Mouse (Mus musculus): Measurements from ENCODE around the gene Atl1.

The Atl1 gene

GRCm38 (mm10) chr12:69941655-69942329 is 49.4 kb downstream of the Atl1 start:
- no peak for DNase-seq (ENCODE audit: low spot score in 2 of 2)

- no peak for DNase-seq (ENCODE audit: low spot score in 2 of 2)
Measured at GRCm38 (mm10) chr12:69945861-69946260, 53.4 kb downstream of the Atl1 start.

- no peak for DNase-seq (ENCODE audit: low spot score in 2 of 2)
Measured at GRCm38 (mm10) chr12:69947502-69947901, 55.1 kb downstream of the Atl1 start.

DNA sequence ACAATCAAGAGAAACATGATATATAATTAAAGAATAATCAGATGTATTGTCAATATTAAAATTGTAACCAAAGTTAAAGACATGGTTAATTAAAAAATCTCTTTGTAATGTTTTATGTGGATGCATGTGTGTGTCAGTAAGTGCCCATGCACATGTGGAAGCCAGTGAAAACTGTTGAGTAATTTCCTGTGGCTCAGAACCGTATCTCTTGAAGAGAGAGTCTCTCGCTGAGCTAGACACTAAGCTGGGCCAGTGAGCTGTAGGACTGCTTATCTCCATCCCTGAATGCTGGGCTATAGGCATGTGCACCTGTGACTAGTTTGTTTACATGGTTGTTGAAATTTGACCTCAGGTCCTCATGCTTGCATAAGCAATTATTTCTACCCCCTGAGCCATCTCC is 65.0 kb downstream of the Atl1 start:
- no peak for DNase-seq (ENCODE audit: low spot score in 2 of 2)

DNA sequence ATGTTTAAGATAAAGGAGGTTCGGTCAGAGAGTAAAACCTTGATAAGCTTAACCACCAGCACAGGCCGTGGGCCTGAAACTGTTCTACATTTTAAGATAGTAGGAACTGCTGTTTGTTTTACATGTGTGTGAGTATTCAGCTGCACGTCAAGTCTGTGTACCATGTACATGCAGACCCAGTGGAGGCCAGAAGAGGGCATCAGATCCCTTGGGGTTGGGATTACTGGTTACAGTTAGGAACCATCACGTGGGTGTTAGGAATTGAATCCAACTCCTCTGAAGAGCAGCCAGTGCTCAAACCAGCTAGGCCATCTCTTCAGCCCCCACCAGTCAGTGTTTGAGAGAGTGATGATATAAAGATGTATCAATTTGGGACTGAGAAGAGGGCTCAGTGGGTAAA is 70.1 kb downstream of the Atl1 start:
- DNase-seq (ENCODE audit: low spot score in 2 of 2): peak; percentile 29 to 45

GRCm38 (mm10) chr12:69963141-69963540 is 70.7 kb downstream of the Atl1 start:
- no peak for DNase-seq (ENCODE audit: low spot score in 2 of 2)

DNA sequence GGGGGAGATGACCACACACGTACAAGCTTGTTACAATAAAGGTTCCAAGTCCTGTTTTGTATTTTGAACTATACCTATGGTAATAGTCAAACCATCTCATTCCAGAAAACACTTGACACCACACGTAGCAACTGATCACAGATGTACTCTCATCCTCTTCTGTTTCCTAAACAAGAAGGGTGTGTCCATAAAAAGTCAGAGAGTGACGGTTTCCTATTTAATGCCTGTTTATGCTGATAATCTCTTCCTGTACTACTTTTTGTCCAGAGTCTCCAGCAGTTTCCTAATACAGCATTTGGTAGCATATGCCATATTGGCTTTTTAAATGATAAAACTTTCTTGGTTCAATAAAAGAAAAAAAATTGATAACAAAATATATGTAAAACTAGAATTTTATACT is 73.2 kb downstream of the Atl1 start:
- DNase-seq (ENCODE audit: low spot score in 2 of 2): no peak

DNA sequence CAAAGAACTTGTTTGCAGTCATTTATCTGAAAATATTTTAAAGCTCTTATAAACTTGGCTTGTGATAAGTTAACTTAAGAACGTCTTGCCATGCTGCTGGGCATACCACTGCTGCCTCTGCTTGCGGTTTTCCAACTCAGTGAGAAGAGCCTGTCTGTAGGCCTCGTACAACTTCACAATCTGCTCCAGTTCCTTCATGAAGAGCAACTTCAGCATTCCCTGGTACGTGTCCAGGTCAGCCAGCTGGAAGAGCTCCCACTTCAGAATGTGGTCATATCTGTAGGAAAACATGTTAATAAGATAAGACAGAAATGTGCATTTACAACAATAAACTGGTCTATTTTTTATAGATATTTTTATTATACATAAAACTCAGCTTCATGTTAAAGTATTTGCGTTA is 73.7 kb downstream of the Atl1 start:
- DNase-seq (ENCODE audit: low spot score in 2 of 2): no peak

- DNase-seq (ENCODE audit: low spot score in 2 of 2): no peak
Measured at GRCm38 (mm10) chr12:69967112-69967511, 74.7 kb downstream of the Atl1 start.

GRCm38 (mm10) chr12:69968154-69968553 is 75.7 kb downstream of the Atl1 start:
- no peak for DNase-seq (ENCODE audit: low spot score in 2 of 2)

DNA sequence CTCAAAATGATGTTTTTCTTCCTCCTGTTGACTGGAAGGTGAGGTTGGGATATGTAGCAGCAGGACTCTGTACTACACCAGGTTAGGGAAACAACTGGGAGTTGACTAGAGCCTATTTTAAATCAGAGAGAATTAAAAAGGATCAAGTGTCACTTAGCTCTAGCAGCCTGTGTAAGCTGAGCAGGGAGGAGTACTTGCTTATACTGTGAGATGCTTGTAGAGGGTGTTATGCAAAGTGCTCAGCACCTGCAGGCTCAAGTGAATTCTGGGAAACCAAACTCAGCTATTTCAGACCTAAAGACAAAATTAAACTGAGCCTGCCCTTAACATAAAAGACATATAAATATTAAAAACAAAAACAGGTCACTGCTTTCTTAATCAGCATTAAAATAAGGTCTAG is 81.3 kb downstream of the Atl1 start:
- DNase-seq (ENCODE audit: low spot score in 2 of 2): no peak

- DNase-seq (ENCODE audit: low spot score in 2 of 2): no peak
Measured at GRCm38 (mm10) chr12:69976688-69977087, 84.3 kb downstream of the Atl1 start.

GRCm38 (mm10) chr12:69977376-69977998 is 85.1 kb downstream of the Atl1 start:
- DNase-seq (ENCODE audit: low spot score in 2 of 2): no peak

GRCm38 (mm10) chr12:69982874-69983273 is 90.5 kb downstream of the Atl1 start:
- DNase-seq (ENCODE audit: low spot score in 2 of 2): no peak

DNA sequence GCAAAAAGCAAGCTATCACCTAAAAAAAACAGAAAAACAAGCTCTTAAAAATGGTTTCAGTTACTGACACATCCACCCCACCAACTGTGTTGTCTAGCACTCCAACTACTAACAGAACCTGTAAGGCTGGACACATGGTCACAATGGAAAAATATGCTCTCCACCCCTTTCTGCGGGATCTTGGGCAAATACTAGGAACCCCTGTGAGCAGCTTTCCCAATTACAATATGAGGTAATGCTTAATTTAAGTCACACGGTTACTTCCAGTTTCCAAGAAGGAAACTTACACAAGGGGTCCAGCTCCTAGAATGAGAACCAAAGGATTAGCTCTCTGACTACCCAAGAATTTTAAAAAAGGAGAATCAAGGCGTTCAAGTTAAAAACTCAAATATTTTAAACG is 93.1 kb downstream of the Atl1 start:
- DNase-seq (ENCODE audit: low spot score in 2 of 2): no peak

DNA sequence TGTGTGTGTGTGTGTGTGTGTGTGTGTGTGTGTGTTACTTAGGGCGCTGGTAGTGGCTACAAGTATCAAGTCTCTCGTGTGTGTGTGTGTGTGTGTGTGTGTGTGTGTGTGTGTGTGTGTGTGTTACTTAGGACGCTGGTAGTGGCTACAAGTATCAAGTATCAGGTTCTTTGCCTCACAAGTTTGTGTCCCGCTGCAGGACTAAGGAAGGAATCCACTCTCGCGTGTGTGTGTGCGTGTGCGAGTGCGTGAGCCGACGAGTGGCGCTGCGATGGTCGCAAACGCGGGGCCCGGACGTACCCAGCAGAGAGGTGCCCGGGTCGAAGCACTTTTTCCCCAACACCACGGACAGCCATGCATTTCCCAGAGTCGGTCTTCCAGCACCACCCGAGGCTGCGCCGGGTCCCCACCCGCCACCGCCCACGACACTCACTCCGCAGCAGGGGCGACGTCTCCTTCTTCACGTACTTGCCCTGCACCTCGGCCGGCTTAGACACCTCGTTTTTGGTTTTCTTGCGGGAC is 93.9 kb downstream of the Atl1 start:
- peak in 1 of 2 experiments; percentile 26 for DNase-seq (ENCODE audit: low spot score in 2 of 2)

DNA sequence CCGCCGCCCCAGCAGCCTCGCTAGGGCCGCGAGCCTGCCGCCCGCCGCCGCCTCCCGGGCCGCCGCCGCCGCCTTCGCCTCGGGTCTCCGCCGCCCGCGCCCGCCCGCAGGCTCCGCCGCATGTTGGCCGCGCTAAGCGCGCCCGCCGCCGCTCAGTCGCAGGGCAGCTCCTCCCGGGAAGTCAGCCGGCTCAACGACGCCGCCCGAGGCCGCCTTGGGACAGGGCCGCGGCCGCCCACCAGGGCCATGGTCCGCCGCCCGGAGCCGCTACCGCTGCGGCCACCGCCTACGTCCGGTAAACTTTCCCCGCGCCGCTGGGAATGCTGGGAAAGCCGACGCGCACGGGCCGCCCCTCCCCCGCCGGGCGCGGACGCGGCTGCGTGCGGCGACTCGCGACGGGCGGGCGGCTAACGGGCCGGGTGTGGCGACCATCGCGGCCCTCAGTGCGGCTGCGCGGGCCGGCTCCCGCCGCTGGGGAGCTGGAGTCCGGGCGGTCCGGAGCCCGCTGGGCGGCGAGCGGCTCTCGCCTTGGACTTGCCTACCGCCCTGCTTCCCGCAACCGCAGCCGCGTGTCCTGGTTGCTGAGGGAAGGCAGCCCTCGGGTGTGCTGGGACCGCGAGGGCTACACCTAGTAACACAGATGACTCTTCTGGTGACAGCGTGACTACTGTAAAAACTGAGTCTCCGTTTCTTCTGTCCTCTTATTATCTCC is 94.5 kb downstream of the Atl1 start, which contains the start of gene Sav1:
Gene Sav1, minus strand, starts transcription at position 217 of the 712 bp plus-strand sequence.
- peak; percentile 59 to 79 for DNase-seq (ENCODE audit: low spot score in 2 of 2)

DNA sequence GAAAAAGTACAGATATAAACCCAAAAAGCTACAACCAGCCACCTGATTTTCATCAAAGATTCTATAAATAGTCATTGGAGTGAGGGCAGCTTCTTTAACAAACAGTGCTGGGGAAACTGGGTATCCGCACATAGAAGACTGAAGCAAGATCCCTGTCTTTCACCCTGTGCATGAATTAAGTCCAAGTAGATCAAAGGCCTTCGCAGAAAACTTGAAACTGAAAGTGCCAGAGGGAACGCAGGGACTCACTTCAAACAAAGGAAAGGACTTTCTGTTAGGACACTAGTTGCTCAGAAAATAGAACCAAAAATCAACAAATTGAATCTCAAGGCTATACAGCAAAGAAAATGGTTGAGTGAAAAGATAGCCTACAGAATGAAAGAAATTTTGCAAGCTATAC is 103.0 kb downstream of the Atl1 start:
- DNase-seq (ENCODE audit: low spot score in 2 of 2): no peak

DNA sequence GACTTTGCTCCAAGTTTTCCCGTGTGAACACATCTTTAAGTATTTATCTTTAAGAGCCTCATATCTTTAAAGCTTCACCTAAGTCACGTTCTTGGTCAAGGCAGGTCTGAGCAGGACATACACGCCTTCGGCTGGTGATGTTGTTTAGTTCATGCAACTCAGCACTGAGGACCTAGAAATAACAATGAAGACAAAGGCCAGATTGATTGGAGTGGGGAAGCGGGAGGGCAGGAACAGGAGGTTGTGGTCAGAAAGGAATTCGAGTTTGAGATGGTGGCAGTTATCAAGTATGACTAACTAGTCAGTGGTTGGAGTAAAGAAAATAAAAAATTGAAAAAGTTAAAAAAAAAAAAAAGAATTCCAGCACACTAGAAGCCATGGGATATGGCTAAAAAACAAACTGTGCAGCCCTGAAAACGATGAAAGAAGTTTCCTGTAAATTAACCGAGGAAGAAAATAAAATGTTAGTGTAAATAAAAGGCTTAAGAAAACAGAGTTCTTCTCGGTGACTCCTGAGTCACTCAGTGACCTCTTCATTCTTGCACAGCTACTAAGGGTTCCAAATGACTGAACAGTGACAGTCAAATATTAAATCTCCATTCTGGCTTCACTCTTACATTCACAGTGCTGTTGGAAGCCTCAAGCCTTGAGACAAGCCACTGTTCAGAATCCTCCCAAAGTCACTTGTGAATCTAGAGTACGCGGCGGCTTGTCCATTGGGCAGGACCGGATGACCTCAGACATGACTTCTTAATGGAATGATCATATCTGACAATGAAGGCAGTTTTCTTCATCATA is 106.0 kb downstream of the Atl1 start:
- no peak for DNase-seq (ENCODE audit: low spot score in 2 of 2)

DNA sequence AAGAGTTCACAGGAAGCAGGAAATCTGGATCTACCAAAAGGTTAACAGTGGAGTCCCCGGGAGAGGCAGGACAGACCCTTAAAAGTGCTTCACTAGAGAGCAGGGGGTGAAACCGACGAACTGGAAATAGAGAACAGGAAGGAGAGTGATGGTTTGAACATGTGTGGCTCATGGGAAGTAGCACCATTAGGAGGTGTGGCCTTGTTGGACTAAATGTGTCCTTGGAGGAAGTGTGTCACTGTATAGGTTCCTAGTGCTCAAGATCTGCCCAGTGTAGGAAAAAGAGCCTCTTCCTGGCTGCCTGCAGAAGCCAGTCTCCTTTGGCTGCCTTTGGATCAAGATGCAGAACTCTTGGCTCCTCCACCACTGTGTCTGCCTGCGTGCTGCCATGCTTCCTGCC is 112.7 kb downstream of the Atl1 start:
- DNase-seq (ENCODE audit: low spot score in 2 of 2): no peak

DNA sequence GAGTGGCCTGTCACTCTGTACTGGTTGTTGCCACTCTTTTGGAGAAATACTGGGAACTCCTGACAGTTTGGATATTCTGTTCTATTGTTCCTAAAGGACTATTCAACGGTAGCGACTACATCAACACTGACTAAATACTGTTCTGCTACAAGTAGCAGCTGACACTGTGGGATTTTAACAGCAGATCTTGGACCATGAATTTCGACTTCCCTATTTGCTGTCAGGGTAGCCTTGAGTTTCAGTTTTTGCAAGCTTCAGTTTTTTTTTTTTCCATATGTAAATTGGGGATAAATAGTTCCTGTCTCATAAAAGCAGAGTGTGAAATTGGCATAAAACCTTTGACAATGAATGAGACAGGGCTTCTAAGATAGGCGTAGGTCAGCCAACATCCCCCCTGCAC is 117.9 kb downstream of the Atl1 start:
- no peak for DNase-seq (ENCODE audit: low spot score in 2 of 2)

DNA sequence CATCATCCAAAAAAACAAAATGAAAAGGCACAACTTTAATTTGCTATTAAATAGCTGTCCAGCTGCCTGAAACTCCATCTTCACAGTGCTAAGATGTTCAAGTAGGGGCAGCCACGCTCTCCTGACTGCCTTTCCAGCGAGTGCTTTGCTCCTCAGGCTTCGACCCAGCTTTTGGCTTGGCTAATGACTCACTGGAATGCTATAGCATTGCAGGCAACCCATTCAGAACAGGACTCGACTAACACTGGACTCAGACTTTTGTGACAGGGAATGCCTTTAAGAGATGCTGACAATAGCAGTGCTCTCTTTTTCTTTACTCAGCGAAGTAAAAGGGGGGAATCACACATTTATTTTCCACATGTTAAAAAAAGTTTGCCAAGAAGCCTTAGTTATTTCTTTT is 119.3 kb downstream of the Atl1 start:
- DNase-seq (ENCODE audit: low spot score in 2 of 2): no peak
